Mouse (Mus musculus) kidney, embryonic 14.5 days (tissue): ENCODE measurements around the gene Prl2c1. TPM values are rescaled to one million over a fixed set of nuclear protein-coding genes. Genes with fewer than 3 reads are reported as not detected.
"Not testable (repeated sequence)": the region's sequence is repeated elsewhere in the genome, so short reads cannot be mapped to it uniquely, and the experiment has no call there.

Experiments used
- ATAC-seq: fragments of 200-750 bp; cut with Nextera tagmentation; 2 replicates; pipeline ENCODE4 v1.8.0; 2017; ENCODE audit warnings: moderate number of reproducible peaks, mild to moderate bottlenecking, moderate TSS enrichment, moderate library complexity; ENCODE audit not compliant: low FRiP score, low TSS enrichment
- H3K27ac ChIP-seq: fragments of 300-500 bp; sonication (generic); 2 replicates; pipeline ENCODE4 v1.5.1; 2014; ENCODE audit warnings: low read depth, mild to moderate bottlenecking, low read length, moderate library complexity, mixed read lengths
- H3K27me3 ChIP-seq: fragments of 300-500 bp; sonication (generic); 2 replicates; pipeline ENCODE4 v1.6.1; 2014; ENCODE audit warnings: mild to moderate bottlenecking, low read length; ENCODE audit not compliant: control insufficient read depth, insufficient read depth
- H3K36me3 ChIP-seq: fragments of 300-500 bp; sonication (generic); 2 replicates; pipeline ENCODE4 v1.6.1; 2014; ENCODE audit warnings: low read length, mixed read lengths; ENCODE audit not compliant: control insufficient read depth, insufficient read depth
- H3K4me1 ChIP-seq: fragments of 300-500 bp; sonication (generic); 2 replicates; pipeline ENCODE4 v1.6.1; 2014; ENCODE audit warnings: low read length, mixed read lengths; ENCODE audit not compliant: control insufficient read depth, insufficient read depth
- H3K4me2 ChIP-seq: fragments of 300-500 bp; sonication (generic); replicated peaks from 2 replicates; pipeline ENCODE4 v1.6.1; 2014; ENCODE audit warnings: low read depth, mild to moderate bottlenecking, low read length
- H3K4me3 ChIP-seq: fragments of 300-500 bp; sonication (generic); 2 replicates; pipeline ENCODE4 v1.5.1; 2014; ENCODE audit warnings: mild to moderate bottlenecking, low read length
- H3K9ac ChIP-seq: fragments of 300-500 bp; sonication (generic); 2 replicates; pipeline ENCODE4 v1.6.1; 2014; ENCODE audit warnings: low read depth, mild to moderate bottlenecking, low read length, moderate library complexity
- H3K9me3 ChIP-seq: fragments of 300-500 bp; sonication (generic); 2 replicates; pipeline ENCODE4 v1.6.1; 2016; ENCODE audit warnings: low read length; ENCODE audit not compliant: control insufficient read depth
- WGBS: fragments of 180-500 bp; shearing (Covaris S2); extraction: QIAGEN DNeasy Blood & Tissue Kit; methylation state at CpG from one replicate; pipeline ENCODE4 v1.1.7; 2014; 5-methylcytosine and 5-hydroxymethylcytosine counted together
- polyA plus RNA-seq: library from polyadenylated mRNA; unstranded; fragments of >200 nt; fragmentation: Nextera tagmentation; extraction: Ambion mirVana; gene quantifications from 2 replicates; pipeline ENCODE4 v1.2.1, GENCODE M21; 2014

The Prl2c1 gene
- polyA plus RNA-seq, result not detected in 2 replicates

- 95% methylated on average over 3 of the region's 3 CpGs for WGBS
- ATAC-seq, result no peak
- H3K9me3 ChIP-seq, result no peaks in the 10 kb centered on the region
These were observed at the start of gene Prl2c1 for GRCm38 (mm10) chr13:27849042-27849441. TSS of gene Prl2c1 (plus strand) at chr13:27849342.

GRCm38 (mm10) chr13:27801354-27801753, 47.8 kb upstream of the Prl2c1 start, which contains the start of gene Prl2a1:
TSS of gene Prl2a1 (plus strand) at chr13:27801654.
- Histone ChIP-seq H3K9me3 (no peaks in the 10 kb centered on the region), H3K4me1 (no peaks in the 10 kb centered on the region), H3K36me3 (no peaks in the 10 kb centered on the region), H3K27me3 (no peaks in the 10 kb centered on the region), H3K4me2 (no peak within 1 kb of the TSS), H3K9ac (no peak within 1 kb of the TSS), H3K4me3 (no peak within 1 kb of the TSS), H3K27ac (no peak within 1 kb of the TSS)
- ATAC-seq, result no peak
- 89% methylated on average over 1 of the region's 1 CpGs for WGBS

More at GRCm38 (mm10) chr13:27849042-27849441, at the start of gene Prl2c1:
- H3K4me2 ChIP-seq, result no peak within 1 kb of the TSS
- no peak within 1 kb of the TSS for H3K9ac ChIP-seq
- no peaks in the 10 kb centered on the region for H3K4me1 ChIP-seq
- no peaks in the 10 kb centered on the region for H3K36me3 ChIP-seq
- H3K4me3 ChIP-seq, result no peak within 1 kb of the TSS
- H3K27me3 ChIP-seq, result no peaks in the 10 kb centered on the region
- no peak within 1 kb of the TSS for H3K27ac ChIP-seq

GRCm38 (mm10) chr13:27802765-27803164, 46.4 kb upstream of the Prl2c1 start:
- WGBS, result 54% methylated on average over 1 of the region's 1 CpGs
- Histone ChIP-seq H3K9ac (no peak overlapping the region), H3K36me3 (no peaks in the 10 kb centered on the region), H3K9me3 (no peaks in the 10 kb centered on the region), H3K4me1 (no peaks in the 10 kb centered on the region), H3K4me2 (no peak overlapping the region), H3K27ac (no peak overlapping the region), H3K27me3 (no peaks in the 10 kb centered on the region), H3K4me3 (no peak overlapping the region)
- no peak for ATAC-seq

- not testable (repeated sequence) for H3K4me1 ChIP-seq, H3K27me3 ChIP-seq, ATAC-seq, H3K9ac ChIP-seq, H3K4me2 ChIP-seq, H3K9me3 ChIP-seq, H3K27ac ChIP-seq, H3K4me3 ChIP-seq, H3K36me3 ChIP-seq
- WGBS, result 83% methylated on average over 2 of the region's 2 CpGs
These were observed 55.1 kb downstream of the Prl2c1 start for GRCm38 (mm10) chr13:27904236-27904635.

Other genes starting within 250 kb of the Prl2c1 start
- gene Prl7b1, start 238.8 kb upstream of the Prl2c1 start, polyA plus RNA-seq, result not detected in 2 replicates
- not detected in 2 replicates for gene Prl7a1, start 206.8 kb upstream of the Prl2c1 start, polyA plus RNA-seq
- not detected in 2 replicates for gene Prl7a2, start 181.3 kb upstream of the Prl2c1 start, polyA plus RNA-seq
- not detected in 2 replicates for gene Prl7d1, start 132.6 kb upstream of the Prl2c1 start, polyA plus RNA-seq
- gene Prl7c1, start 68.5 kb upstream of the Prl2c1 start, polyA plus RNA-seq, result not detected in 2 replicates
- not detected in 2 replicates for gene Prl2a1, start 47.7 kb upstream of the Prl2c1 start, polyA plus RNA-seq
- not detected in 2 replicates for gene Prl4a1, start 166.9 kb downstream of the Prl2c1 start, polyA plus RNA-seq